26 mouse cellular contexts compared by ENCODE assay signal in the genomic region with DNA sequence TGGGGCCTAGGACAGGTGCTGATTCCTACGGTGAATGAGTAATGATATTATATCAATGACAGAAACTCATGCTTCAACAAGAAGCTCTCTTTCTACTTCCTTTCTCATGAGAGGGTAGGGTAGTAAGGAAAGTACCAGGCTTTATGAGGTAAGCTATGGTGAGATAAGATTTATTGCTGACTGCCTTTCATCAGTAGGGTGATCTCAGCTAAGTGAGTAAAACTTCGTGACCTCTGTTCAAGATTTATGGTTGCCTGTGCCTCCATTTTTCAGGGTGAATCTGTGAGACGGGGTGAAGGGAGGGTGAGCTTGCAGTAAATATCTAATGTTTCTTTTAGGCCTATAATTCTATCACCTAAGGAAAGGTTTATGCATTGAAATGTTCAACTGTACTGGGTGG.
DNase-seq lines count a peak whose midpoint lies in the region; ATAC-seq lines count a peak whose summit lies in the region.
"Had no signal": no experiment of that assay in that cellular context is flagged by ENCODE, and none has a peak within 500 bp of the region (broad histone marks: within the 10 kb centered on the region; RNA-seq: fewer than 3 reads in every experiment).

No protein-coding gene starts in this region.

- no peak overlapping the region for H3K9ac ChIP-seq in embryonic facial prominence, embryonic 14.5 days (ENCODE audit: low read depth, low read length)
- H3K9ac ChIP-seq: limb, embryonic 13.5 days; liver, embryonic 14.5 days; midbrain, embryonic 12.5 days; neural tube, embryonic 15.5 days; stomach, embryonic 15.5 days had no signal

- no peaks in the 10 kb centered on the region for H3K27me3 ChIP-seq in embryonic facial prominence, embryonic 14.5 days (replicated peaks; ENCODE audit: control insufficient read depth, insufficient read depth, low read length)
- no peaks in the 10 kb centered on the region for H3K27me3 ChIP-seq in embryonic facial prominence, embryonic 10.5 days (replicated peaks; ENCODE audit: low read depth, poor library complexity, severe bottlenecking)
- H3K27me3 ChIP-seq: limb, embryonic 13.5 days; midbrain, embryonic 12.5 days; neural tube, embryonic 15.5 days; stomach, embryonic 15.5 days had no signal

- H3K4me1 ChIP-seq in embryonic facial prominence, embryonic 14.5 days (ENCODE audit: control insufficient read depth, insufficient read depth, low read length): peaks cover 4% of the 10 kb centered on the region; the same call in 1 of the 2 replicates
- H3K4me1 ChIP-seq in embryonic facial prominence, embryonic 10.5 days: no peaks in the 10 kb centered on the region
- H3K4me1 ChIP-seq: forebrain, embryonic 10.5 days; hindbrain, embryonic 10.5 days; limb, embryonic 13.5 days; midbrain, embryonic 12.5 days; neural tube, embryonic 15.5 days; stomach, embryonic 15.5 days had no signal

- WGBS in embryonic facial prominence, embryonic 14.5 days: 82% methylated on average over 3 of the region's 3 CpGs
- 93% methylated on average over 3 of the region's 3 CpGs for WGBS in embryonic facial prominence, embryonic 10.5 days
- 32% methylated on average over 3 of the region's 3 CpGs for WGBS in large intestine, adult 2 months

- no peak for ATAC-seq in embryonic facial prominence, embryonic 14.5 days (ENCODE audit: low read depth)
- ATAC-seq: hindbrain, embryonic 16.5 days; lung, postnatal 0 days had no signal

- no peak overlapping the region for H3K4me3 ChIP-seq in embryonic facial prominence, embryonic 14.5 days (ENCODE audit: low read depth, low read length)
- no peak overlapping the region for H3K4me3 ChIP-seq in embryonic facial prominence, embryonic 10.5 days
- H3K4me3 ChIP-seq: forebrain, embryonic 10.5 days; hindbrain, embryonic 10.5 days; limb, embryonic 13.5 days; midbrain, embryonic 12.5 days; neural tube, embryonic 15.5 days; stomach, embryonic 15.5 days had no signal

- no peak overlapping the region for H3K4me2 ChIP-seq in embryonic facial prominence, embryonic 14.5 days (ENCODE audit: low read depth, low read length)
- H3K4me2 ChIP-seq: heart, embryonic 11.5 days; limb, embryonic 13.5 days; midbrain, embryonic 12.5 days; neural tube, embryonic 15.5 days; stomach, embryonic 15.5 days had no signal

- no peaks in the 10 kb centered on the region for H3K9me3 ChIP-seq in embryonic facial prominence, embryonic 14.5 days (ENCODE audit: control insufficient read depth, low read length)
- H3K9me3 ChIP-seq in embryonic facial prominence, embryonic 10.5 days: no peaks in the 10 kb centered on the region
- H3K9me3 ChIP-seq: forebrain, embryonic 10.5 days; hindbrain, embryonic 10.5 days; limb, embryonic 13.5 days; midbrain, embryonic 12.5 days; neural tube, embryonic 15.5 days; stomach, embryonic 15.5 days had no signal

- no peaks in the 10 kb centered on the region for H3K36me3 ChIP-seq in embryonic facial prominence, embryonic 14.5 days (ENCODE audit: control insufficient read depth, insufficient read depth, low read length)
- H3K36me3 ChIP-seq in embryonic facial prominence, embryonic 10.5 days (replicated peaks): no peaks in the 10 kb centered on the region
- H3K36me3 ChIP-seq: forebrain, embryonic 10.5 days; hindbrain, embryonic 10.5 days; limb, embryonic 13.5 days; midbrain, embryonic 12.5 days; neural tube, embryonic 15.5 days; stomach, embryonic 15.5 days had no signal

- peak overlapping the region; percentile 29; the same call in 1 of the 2 replicates for H3K27ac ChIP-seq in embryonic facial prominence, embryonic 14.5 days (replicated peaks; ENCODE audit: low read depth, low read length)
- no peak overlapping the region for H3K27ac ChIP-seq in embryonic facial prominence, embryonic 10.5 days (replicated peaks)
- H3K27ac ChIP-seq: forebrain, embryonic 10.5 days; hindbrain, embryonic 10.5 days; limb, embryonic 13.5 days; liver, embryonic 14.5 days; midbrain, embryonic 12.5 days; neural tube, embryonic 15.5 days; stomach, embryonic 15.5 days had no signal

- DNase-seq in adrenal gland, adult (ENCODE audit: inconsistent age in 2 of 2, low spot score in 1 of 2): peak; percentile 12 to 68
- no peak for DNase-seq in adrenal gland, postnatal 25 days
- DNase-seq in embryonic facial prominence, embryonic 14.5 days (ENCODE audit: low spot score): no peak
- DNase-seq in embryonic facial prominence, embryonic 10.5 days (ENCODE audit: low spot score): no peak
- DNase-seq in forelimb bud, embryonic 11.5 days (ENCODE audit: low read depth, low spot score): peak; percentile 2
- DNase-seq in large intestine, adult 2 months (ENCODE audit: low read depth, low spot score): peak; percentile 40
- no peak for DNase-seq in cerebellum, adult 8-10 months
- DNase-seq: cerebellum, adult 11 months; gastrocnemius, postnatal 14 days; heart, adult 11 months; kidney, adult 2 months; kidney, postnatal 4 days; layer of hippocampus, adult 9-11 months; right cerebral cortex, adult 18-20 months; right cerebral cortex, postnatal 4 days; thymus, postnatal 4 days had no signal

Comparison
In these comparisons a context has a peak if more than half of its experiments do, and no peak if none do; other contexts are left out.
1. DNase-seq: peak in adrenal gland, adult (2 of 2), forelimb bud, embryonic 11.5 days (single experiment) and large intestine, adult 2 months (single experiment); none in adrenal gland, postnatal 25 days (single experiment), embryonic facial prominence, embryonic 14.5 days (single experiment), embryonic facial prominence, embryonic 10.5 days (single experiment) and cerebellum, adult 8-10 months (single experiment).